20 mouse cellular contexts compared by ENCODE assay signal in genomic region chr4:85208531-85208930, GRCm38 (mm10). TPM values are rescaled to one million over a fixed set of nuclear protein-coding genes. Genes with fewer than 3 reads are reported as not detected.
DNase-seq lines count a peak whose midpoint lies in the region; ATAC-seq lines count a peak whose summit lies in the region.
"Had no signal": no experiment of that assay in that cellular context is flagged by ENCODE, and none has a peak within 500 bp of the region (broad histone marks: within the 10 kb centered on the region; RNA-seq: fewer than 3 reads in every experiment).

No protein-coding gene starts in this region.

- H3K9ac ChIP-seq in hindbrain, embryonic 11.5 days (ENCODE audit: low read depth, low read length), result no peak overlapping the region
- H3K9ac ChIP-seq: embryonic facial prominence, embryonic 12.5 days; forebrain, embryonic 13.5 days; forebrain, postnatal 0 days; heart, embryonic 12.5 days; hindbrain, embryonic 15.5 days had no signal

- no peak overlapping the region for H3K27ac ChIP-seq in hindbrain, embryonic 11.5 days (ENCODE audit: low read depth, low read length)
- no peak overlapping the region for H3K27ac ChIP-seq in forebrain, embryonic 10.5 days
- H3K27ac ChIP-seq: embryonic facial prominence, embryonic 12.5 days; forebrain, embryonic 13.5 days; gastrocnemius, adult 2 months; hindbrain, embryonic 10.5 days; hindbrain, embryonic 15.5 days had no signal

- H3K4me2 ChIP-seq in hindbrain, embryonic 11.5 days (replicated peaks; ENCODE audit: low read depth, low read length), result no peak overlapping the region
- H3K4me2 ChIP-seq: embryonic facial prominence, embryonic 12.5 days; forebrain, embryonic 13.5 days; heart, embryonic 12.5 days; hindbrain, embryonic 15.5 days had no signal

- no peaks in the 10 kb centered on the region for H3K4me1 ChIP-seq in hindbrain, embryonic 11.5 days (replicated peaks; ENCODE audit: control insufficient read depth, insufficient read depth, low read length)
- peaks cover 14% of the 10 kb centered on the region for H3K4me1 ChIP-seq in forebrain, embryonic 10.5 days
- H3K4me1 ChIP-seq: embryonic facial prominence, embryonic 12.5 days had no signal

- no peaks in the 10 kb centered on the region for H3K36me3 ChIP-seq in hindbrain, embryonic 11.5 days (ENCODE audit: control insufficient read depth, insufficient read depth, low read length)
- H3K36me3 ChIP-seq in forebrain, embryonic 10.5 days (replicated peaks), result no peaks in the 10 kb centered on the region
- H3K36me3 ChIP-seq: embryonic facial prominence, embryonic 12.5 days; heart, embryonic 12.5 days; hindbrain, embryonic 10.5 days; hindbrain, embryonic 15.5 days had no signal

- no peak for ATAC-seq in hindbrain, embryonic 11.5 days (ENCODE audit: low FRiP score)
- ATAC-seq: forebrain, embryonic 13.5 days; forebrain, postnatal 0 days; inflammation-experienced regulatory T-cells, adult 6 months had no signal

- H3K4me3 ChIP-seq in hindbrain, embryonic 11.5 days (ENCODE audit: low read depth, low read length), result no peak overlapping the region
- no peak overlapping the region for H3K4me3 ChIP-seq in forebrain, embryonic 10.5 days
- H3K4me3 ChIP-seq: embryonic facial prominence, embryonic 12.5 days; forebrain, embryonic 13.5 days; gastrocnemius, adult 2 months; heart, embryonic 12.5 days; hindbrain, embryonic 10.5 days; hindbrain, embryonic 15.5 days had no signal

- peaks cover 15% of the 10 kb centered on the region; the same call in 1 of the 2 replicates for H3K27me3 ChIP-seq in hindbrain, embryonic 11.5 days (ENCODE audit: control insufficient read depth, insufficient read depth, low read length)
- peaks cover 52% of the 10 kb centered on the region for H3K27me3 ChIP-seq in forebrain, embryonic 10.5 days (ENCODE audit: poor library complexity, severe bottlenecking)

- WGBS in hindbrain, embryonic 11.5 days, result 80% methylated on average over 1 of the region's 1 CpGs
- WGBS in forebrain, embryonic 10.5 days, result 63% methylated on average over 1 of the region's 1 CpGs

- peak; percentile 9 for DNase-seq in cerebellum, adult 8-10 months
- DNase-seq in cerebellum, adult 11 months, result no peak
- peak; percentile 0 for DNase-seq in testis, postnatal 14 days (ENCODE audit: low spot score)
- DNase-seq in testis, postnatal 10 days (ENCODE audit: low spot score), result no peak
- DNase-seq in WW6 (ENCODE audit: low read depth, low spot score), result peak; percentile 60
- no peak for DNase-seq in hindbrain, embryonic 11.5 days (ENCODE audit: low spot score)
- DNase-seq in forebrain, embryonic 10.5 days (ENCODE audit: extremely low spot score, low spot score), result no peak
- DNase-seq: adrenal gland, adult 8-10 months; adrenal gland, postnatal 36 days; forebrain, postnatal 0 days; gastrocnemius, adult 2 months; gastrocnemius, postnatal 25 days; kidney, adult 18-20 months had no signal

- H3K9me3 ChIP-seq in hindbrain, embryonic 11.5 days (ENCODE audit: control insufficient read depth, low read length), result no peaks in the 10 kb centered on the region
- no peaks in the 10 kb centered on the region for H3K9me3 ChIP-seq in forebrain, embryonic 10.5 days
- H3K9me3 ChIP-seq: embryonic facial prominence, embryonic 12.5 days; forebrain, embryonic 13.5 days; heart, embryonic 12.5 days; hindbrain, embryonic 10.5 days; hindbrain, embryonic 15.5 days had no signal

RNA-seq across cellular contexts. Expression of gene Sh3gl2, which starts 3.6 kb away (rescaled TPM):
- polyA plus RNA-seq in hindbrain, embryonic 11.5 days (2014; fragmentation: Nextera tagmentation; extraction: Ambion mirVana), result 12.9 and 15.1 TPM in 2 replicates
- 2.0 and 2.6 TPM in 2 replicates for polyA plus RNA-seq in forebrain, embryonic 10.5 days (2016; fragmentation: Nextera tagmentation; extraction: Ambion mirVana)
- polyA plus RNA-seq: C2C12; inflammation-experienced regulatory T-cells, adult 6 months had no signal

Comparison
In these comparisons a context has a peak if more than half of its experiments do, and no peak if none do; other contexts are left out.
1. DNase-seq: peak in cerebellum, adult 8-10 months (single experiment), testis, postnatal 14 days (single experiment) and WW6 (single experiment); none in cerebellum, adult 11 months (single experiment), testis, postnatal 10 days (single experiment), hindbrain, embryonic 11.5 days (single experiment) and forebrain, embryonic 10.5 days (single experiment).